Mouse (Mus musculus): ENCODE data around the gene Myo18a. TPM values are rescaled to one million over a fixed set of nuclear protein-coding genes. Genes with fewer than 3 reads are reported as not detected.
A peak's percentile ranks its signal among the peaks of the same experiment; 100 is the strongest.

The Myo18a gene
- polyA plus RNA-seq, 1 experiment from 2014 or later: 42.3 TPM

DNA sequence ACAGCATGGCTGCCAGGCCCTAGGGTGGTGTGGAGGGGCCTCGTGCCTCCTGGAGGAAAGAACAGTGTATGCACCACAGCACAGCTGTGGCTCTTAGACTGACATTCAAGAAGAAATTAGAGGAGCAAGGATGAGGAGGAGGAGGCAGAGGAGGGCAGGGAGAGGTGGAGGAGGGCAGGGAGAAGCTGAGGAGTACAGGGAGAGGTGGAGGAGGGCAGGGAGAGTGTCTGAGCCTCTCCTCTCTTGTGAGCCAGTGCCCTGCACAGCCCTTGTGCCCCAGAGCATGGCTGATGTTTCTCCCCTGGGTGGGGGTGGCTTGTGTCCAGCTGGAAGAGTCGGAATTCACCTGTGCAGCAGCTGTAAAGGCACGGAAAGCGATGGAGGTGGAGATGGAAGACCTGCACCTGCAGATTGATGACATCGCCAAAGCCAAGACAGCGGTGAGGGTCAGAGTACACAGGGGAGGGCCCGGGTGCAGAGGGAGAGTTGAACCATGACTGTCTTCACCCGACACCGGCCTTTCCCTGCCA, 84.6 kb downstream of the Myo18a start:
- H3K27ac ChIP-seq (replicated peaks; ENCODE audit: low read depth, low read length): peak overlapping the region; percentile 58
- peaks cover 68% of the 10 kb centered on the region for H3K36me3 ChIP-seq (ENCODE audit: control insufficient read depth, insufficient read depth, low read length)
- no peak overlapping the region for H3K4me3 ChIP-seq (replicated peaks; ENCODE audit: low read depth, low read length)
- no peak for ATAC-seq (ENCODE audit: low FRiP score, low TSS enrichment)
- H3K4me1 ChIP-seq (ENCODE audit: control insufficient read depth, insufficient read depth, low read length): peaks cover 53% of the 10 kb centered on the region
- H3K4me2 ChIP-seq (ENCODE audit: low read length): no peak overlapping the region
- H3K9ac ChIP-seq (replicated peaks; ENCODE audit: low read length): no peak overlapping the region
- H3K27me3 ChIP-seq (ENCODE audit: control insufficient read depth, insufficient read depth, low read length): no peaks in the 10 kb centered on the region
- DNase-seq: no peak
- H3K9me3 ChIP-seq (ENCODE audit: control insufficient read depth, low read length): no peaks in the 10 kb centered on the region
- WGBS: 54% methylated on average over 9 of the region's 9 CpGs

- peaks cover 53% of the 10 kb centered on the region for H3K4me1 ChIP-seq (ENCODE audit: control insufficient read depth, insufficient read depth, low read length)
Measured at GRCm38 (mm10) chr11:77848131-77848530, 85.1 kb downstream of the Myo18a start.

GRCm38 (mm10) chr11:77849151-77849550, 86.1 kb downstream of the Myo18a start:
- DNase-seq (no peak), ATAC-seq (ENCODE audit: low FRiP score, low TSS enrichment) (no peak)
- Histone ChIP-seq H3K4me1 (ENCODE audit: control insufficient read depth, insufficient read depth, low read length) (peaks cover 62% of the 10 kb centered on the region), H3K36me3 (ENCODE audit: control insufficient read depth, insufficient read depth, low read length) (peaks cover 67% of the 10 kb centered on the region), H3K9me3 (ENCODE audit: control insufficient read depth, low read length) (no peaks in the 10 kb centered on the region), H3K9ac (replicated peaks; ENCODE audit: low read length) (no peak overlapping the region), H3K27me3 (ENCODE audit: control insufficient read depth, insufficient read depth, low read length) (no peaks in the 10 kb centered on the region), H3K4me2 (ENCODE audit: low read length) (no peak overlapping the region), H3K4me3 (replicated peaks; ENCODE audit: low read depth, low read length) (no peak overlapping the region), H3K27ac (replicated peaks; ENCODE audit: low read depth, low read length) (peak overlapping the region; percentile 58; the same call in 1 of the 2 replicates)
- WGBS: 80% methylated on average over 7 of the region's 7 CpGs

More at GRCm38 (mm10) chr11:77848131-77848530, 85.1 kb downstream of the Myo18a start:
- ATAC-seq (ENCODE audit: low FRiP score, low TSS enrichment): no peak
- Histone ChIP-seq H3K27ac (replicated peaks; ENCODE audit: low read depth, low read length) (peak overlapping the region; percentile 58), H3K4me3 (replicated peaks; ENCODE audit: low read depth, low read length) (no peak overlapping the region), H3K4me2 (ENCODE audit: low read length) (peak overlapping the region; percentile 17; the same call in 1 of the 2 replicates), H3K9ac (replicated peaks; ENCODE audit: low read length) (no peak overlapping the region; the same call in 1 of the 2 replicates), H3K9me3 (ENCODE audit: control insufficient read depth, low read length) (no peaks in the 10 kb centered on the region), H3K27me3 (ENCODE audit: control insufficient read depth, insufficient read depth, low read length) (no peaks in the 10 kb centered on the region), H3K36me3 (ENCODE audit: control insufficient read depth, insufficient read depth, low read length) (peaks cover 67% of the 10 kb centered on the region)
- WGBS: 19% methylated on average over 5 of the region's 5 CpGs
- DNase-seq: no peak

DNA sequence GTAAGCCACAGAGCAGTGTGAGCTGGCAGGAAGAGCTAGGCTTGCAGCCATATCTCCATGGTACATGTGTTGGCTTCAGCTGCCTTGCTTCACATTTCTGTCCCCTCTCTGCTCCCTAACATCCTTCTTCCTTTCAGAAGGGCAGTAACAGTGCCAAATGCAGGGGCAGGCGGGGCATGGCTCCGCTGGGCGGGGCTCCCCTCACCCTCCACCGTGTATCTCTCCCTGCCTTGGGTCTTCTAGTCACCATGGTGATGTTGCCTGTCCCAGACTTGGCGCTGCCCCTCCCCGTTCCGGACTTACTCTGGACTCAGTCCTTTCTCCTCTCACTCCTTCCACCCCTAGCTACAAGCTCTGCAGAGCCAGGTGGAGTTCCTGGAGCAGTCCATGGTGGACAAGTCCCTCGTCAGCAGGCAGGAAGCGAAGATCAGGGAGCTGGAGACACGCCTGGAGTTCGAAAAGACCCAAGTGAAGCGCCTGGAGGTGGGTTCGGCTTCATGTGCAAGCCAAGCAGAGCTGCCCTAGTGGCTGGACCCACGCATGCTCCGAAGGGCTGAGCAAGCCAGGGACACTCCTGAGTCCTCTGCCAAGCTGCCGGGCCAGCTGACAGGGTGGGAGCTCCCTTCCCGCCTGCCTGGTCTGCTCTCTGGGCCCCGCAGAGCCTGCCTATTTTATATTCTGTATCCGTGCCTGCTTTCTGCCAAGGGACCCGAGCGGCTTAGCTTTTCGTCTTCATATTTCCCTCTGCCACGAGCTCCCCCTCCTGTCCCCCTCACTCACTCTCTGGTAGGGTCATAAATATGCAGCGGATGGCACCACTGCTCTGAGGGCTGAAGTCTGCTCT, 87.6 kb downstream of the Myo18a start:
- Histone ChIP-seq H3K27ac (replicated peaks; ENCODE audit: low read depth, low read length) (peak overlapping the region; percentile 94), H3K4me2 (ENCODE audit: low read length) (peak overlapping the region; percentile 38), H3K9me3 (ENCODE audit: control insufficient read depth, low read length) (no peaks in the 10 kb centered on the region), H3K27me3 (ENCODE audit: control insufficient read depth, insufficient read depth, low read length) (no peaks in the 10 kb centered on the region), H3K36me3 (ENCODE audit: control insufficient read depth, insufficient read depth, low read length) (peaks cover 60% of the 10 kb centered on the region), H3K4me1 (ENCODE audit: control insufficient read depth, insufficient read depth, low read length) (peaks cover 76% of the 10 kb centered on the region), H3K4me3 (replicated peaks; ENCODE audit: low read depth, low read length) (0 out of 2 replicates have a peak overlapping the region, but pooled peaks have one; percentile 4), H3K9ac (replicated peaks; ENCODE audit: low read length) (peak overlapping the region; percentile 9; the same call in 1 of the 2 replicates)
- WGBS: 17% methylated on average over 24 of the region's 24 CpGs
- peak; percentile 88 for ATAC-seq (ENCODE audit: low FRiP score, low TSS enrichment)
- peak; percentile 91 for DNase-seq

DNA sequence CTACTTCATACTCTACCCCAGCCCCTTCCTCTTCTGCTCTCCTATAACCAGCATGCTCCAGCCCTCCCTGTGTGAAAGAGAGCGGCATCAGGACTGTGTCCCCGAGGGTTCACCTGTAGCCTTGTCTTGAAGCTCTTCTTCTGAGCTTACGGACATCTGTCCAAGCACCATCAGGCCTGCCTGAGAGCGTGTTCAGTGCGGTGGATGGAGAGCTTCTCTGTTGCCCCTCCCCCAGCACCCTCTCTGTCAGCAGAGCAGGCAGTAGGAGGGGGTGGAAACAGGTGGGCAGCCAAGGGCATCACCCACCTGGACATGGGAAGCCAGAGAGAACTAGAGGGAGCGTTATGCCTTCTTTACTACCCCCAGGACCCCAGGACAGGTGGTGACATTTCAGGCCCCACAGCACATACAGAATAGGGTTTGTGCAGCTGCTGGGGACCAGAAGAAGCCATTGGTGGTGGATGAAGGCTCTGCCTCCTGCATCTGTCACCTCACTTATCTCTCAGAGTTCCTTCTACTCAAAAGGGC, 88.5 kb downstream of the Myo18a start:
- DNase-seq (no peak), ATAC-seq (ENCODE audit: low FRiP score, low TSS enrichment) (peak; percentile 18; the same call in 1 of the 2 replicates)
- peak overlapping the region; percentile 94 for H3K27ac ChIP-seq (replicated peaks; ENCODE audit: low read depth, low read length)
- no peak overlapping the region for H3K4me3 ChIP-seq (replicated peaks; ENCODE audit: low read depth, low read length)
- peaks cover 86% of the 10 kb centered on the region for H3K4me1 ChIP-seq (ENCODE audit: control insufficient read depth, insufficient read depth, low read length)
- no peaks in the 10 kb centered on the region for H3K9me3 ChIP-seq (ENCODE audit: control insufficient read depth, low read length)
- WGBS: 49% methylated on average over 6 of the region's 6 CpGs
- no peaks in the 10 kb centered on the region for H3K27me3 ChIP-seq (ENCODE audit: control insufficient read depth, insufficient read depth, low read length)
- H3K9ac ChIP-seq (replicated peaks; ENCODE audit: low read length): no peak overlapping the region; the same call in 1 of the 2 replicates
- H3K36me3 ChIP-seq (ENCODE audit: control insufficient read depth, insufficient read depth, low read length): peaks cover 51% of the 10 kb centered on the region
- peak overlapping the region; percentile 38; the same call in 1 of the 2 replicates for H3K4me2 ChIP-seq (ENCODE audit: low read length)

GRCm38 (mm10) chr11:77852195-77852594, 89.1 kb downstream of the Myo18a start:
- no peak overlapping the region for H3K9ac ChIP-seq (replicated peaks; ENCODE audit: low read length)
- H3K27ac ChIP-seq (replicated peaks; ENCODE audit: low read depth, low read length): peak overlapping the region; percentile 94
- DNase-seq (no peak), ATAC-seq (ENCODE audit: low FRiP score, low TSS enrichment) (no peak)
- no peak overlapping the region for H3K4me2 ChIP-seq (ENCODE audit: low read length)
- H3K4me1 ChIP-seq (ENCODE audit: control insufficient read depth, insufficient read depth, low read length): peaks cover 84% of the 10 kb centered on the region
- no peaks in the 10 kb centered on the region for H3K9me3 ChIP-seq (ENCODE audit: control insufficient read depth, low read length)
- H3K27me3 ChIP-seq (ENCODE audit: control insufficient read depth, insufficient read depth, low read length): no peaks in the 10 kb centered on the region
- H3K36me3 ChIP-seq (ENCODE audit: control insufficient read depth, insufficient read depth, low read length): peaks cover 45% of the 10 kb centered on the region
- H3K4me3 ChIP-seq (replicated peaks; ENCODE audit: low read depth, low read length): no peak overlapping the region
- 63% methylated on average over 3 of the region's 3 CpGs for WGBS

- 94% methylated on average over 17 of the region's 17 CpGs for WGBS
- no peak overlapping the region for H3K27ac ChIP-seq (replicated peaks; ENCODE audit: low read depth, low read length)
Measured at GRCm38 (mm10) chr11:77852941-77853668, 90.1 kb downstream of the Myo18a start.

DNA sequence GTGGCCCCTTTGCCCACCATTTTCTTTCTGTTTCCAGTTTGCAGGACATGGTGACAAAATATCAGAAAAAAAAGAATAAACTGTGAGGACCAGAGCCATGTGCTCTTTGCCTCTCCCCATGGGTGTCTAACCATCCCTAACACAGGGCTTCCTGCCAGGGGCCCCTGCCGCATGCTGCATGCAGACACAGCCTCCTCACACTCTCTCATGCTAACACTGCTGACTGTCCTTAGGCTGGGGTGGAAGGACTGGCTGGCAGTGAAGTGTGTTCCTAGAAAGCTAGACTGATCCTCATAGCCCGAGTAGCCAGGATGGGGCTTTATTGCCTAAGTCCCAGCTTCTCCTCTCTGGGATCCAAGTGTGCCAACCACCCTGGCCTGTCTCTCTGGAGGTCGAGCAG, 91.6 kb downstream of the Myo18a start:
- DNase-seq: no peak
- Histone ChIP-seq H3K36me3 (ENCODE audit: control insufficient read depth, insufficient read depth, low read length) (peaks cover 52% of the 10 kb centered on the region), H3K4me1 (ENCODE audit: control insufficient read depth, insufficient read depth, low read length) (peaks cover 80% of the 10 kb centered on the region), H3K4me3 (replicated peaks; ENCODE audit: low read depth, low read length) (no peak overlapping the region), H3K4me2 (ENCODE audit: low read length) (no peak overlapping the region), H3K27me3 (ENCODE audit: control insufficient read depth, insufficient read depth, low read length) (no peaks in the 10 kb centered on the region), H3K27ac (replicated peaks; ENCODE audit: low read depth, low read length) (peak overlapping the region; percentile 85), H3K9me3 (ENCODE audit: control insufficient read depth, low read length) (no peaks in the 10 kb centered on the region), H3K9ac (replicated peaks; ENCODE audit: low read length) (peak overlapping the region; percentile 20)
- WGBS: 48% methylated on average over 3 of the region's 3 CpGs
- no peak for ATAC-seq (ENCODE audit: low FRiP score, low TSS enrichment)

More at GRCm38 (mm10) chr11:77852941-77853668, 90.1 kb downstream of the Myo18a start:
- peaks cover 51% of the 10 kb centered on the region for H3K36me3 ChIP-seq (ENCODE audit: control insufficient read depth, insufficient read depth, low read length)
- no peaks in the 10 kb centered on the region for H3K27me3 ChIP-seq (ENCODE audit: control insufficient read depth, insufficient read depth, low read length)
- no peak overlapping the region for H3K4me3 ChIP-seq (replicated peaks; ENCODE audit: low read depth, low read length)
- H3K4me2 ChIP-seq (ENCODE audit: low read length): no peak overlapping the region
- no peak overlapping the region for H3K9ac ChIP-seq (replicated peaks; ENCODE audit: low read length)
- ATAC-seq (ENCODE audit: low FRiP score, low TSS enrichment) (no peak), DNase-seq (no peak)
- H3K4me1 ChIP-seq (ENCODE audit: control insufficient read depth, insufficient read depth, low read length): peaks cover 82% of the 10 kb centered on the region
- no peaks in the 10 kb centered on the region for H3K9me3 ChIP-seq (ENCODE audit: control insufficient read depth, low read length)

Data from midbrain, embryonic 14.5 days (tissue).